Mouse (Mus musculus) duodenum, adult 2 months (tissue): Measurements from ENCODE around the gene Slc16a3. TPM values are rescaled to one million over a fixed set of nuclear protein-coding genes. Genes with fewer than 3 reads are reported as not detected.

Experiments used
- polyA plus RNA-seq: library from polyadenylated mRNA; depleted of rRNA; stranded (reverse); fragments of >200 nt; gene quantifications from 2 replicates; pipeline ENCODE4 v1.2.3, GENCODE M21; 2012; ENCODE audit warnings: low replicate concordance; rRNA removed

The Slc16a3 gene
- polyA plus RNA-seq = 35.6 and 82.7 TPM in 2 replicates

GRCm38 (mm10) chr11:120948328-120948727, at the start of gene Slc16a3:
Gene Slc16a3 (plus strand): TSS chr11:120948480.

GRCm38 (mm10) chr11:120932564-120933398, 15.5 kb upstream of the Slc16a3 start, which contains the start of gene Ccdc57:
Gene Ccdc57 (minus strand): TSS chr11:120932872.

GRCm38 (mm10) chr11:120990951-120991526, 42.8 kb downstream of the Slc16a3 start, which contains the start of gene Csnk1d:
Gene Csnk1d (minus strand): TSS chr11:120991330.

Other genes with a start within 250 kb of the Slc16a3 start
- gene Cenpx, start 234.7 kb upstream of the Slc16a3 start, polyA plus RNA-seq = 68.1 and 86.7 TPM in 2 replicates
- 19.5 and 23.4 TPM in 2 replicates for gene Lrrc45, start 234.6 kb upstream of the Slc16a3 start, polyA plus RNA-seq
- 7.2 and 8.1 TPM in 2 replicates for gene Rac3, start 227.0 kb upstream of the Slc16a3 start, polyA plus RNA-seq
- gene Dcxr, start 221.2 kb upstream of the Slc16a3 start, polyA plus RNA-seq = 116 and 156 TPM in 2 replicates
- 4.2 and 5.5 TPM in 2 replicates for gene Cbr2, start 216.4 kb upstream of the Slc16a3 start, polyA plus RNA-seq
- gene Hmga1b, start 185.7 kb upstream of the Slc16a3 start, polyA plus RNA-seq = 1.4 and 3.2 TPM in 2 replicates
- gene Rfng, start 164.3 kb upstream of the Slc16a3 start, polyA plus RNA-seq = 94.9 and 139 TPM in 2 replicates
- gene Gps1, start 164.2 kb upstream of the Slc16a3 start, polyA plus RNA-seq = 82.5 and 85.8 TPM in 2 replicates
- gene Dus1l, start 152.1 kb upstream of the Slc16a3 start, polyA plus RNA-seq = 28.7 and 29.8 TPM in 2 replicates
- 195 and 525 TPM in 2 replicates for gene Fasn, start 123.9 kb upstream of the Slc16a3 start, polyA plus RNA-seq
- 0.43 and 0.86 TPM in 2 replicates for gene Ccdc57, start 15.6 kb upstream of the Slc16a3 start, polyA plus RNA-seq
- gene Csnk1d, start 42.9 kb downstream of the Slc16a3 start, polyA plus RNA-seq = 33.6 and 40.6 TPM in 2 replicates
- gene Cd7, start 90.9 kb downstream of the Slc16a3 start, polyA plus RNA-seq = 32.2 and 59.4 TPM in 2 replicates
- gene Sectm1b, start 115.1 kb downstream of the Slc16a3 start, polyA plus RNA-seq = 107 and 277 TPM in 2 replicates
- 3.3 and 8.6 TPM in 2 replicates for gene Sectm1a, start 132.7 kb downstream of the Slc16a3 start, polyA plus RNA-seq
- 0.08 and 0.18 TPM in 2 replicates for gene Tex19.2, start 170.2 kb downstream of the Slc16a3 start, polyA plus RNA-seq
- gene Tex19.1, start 197.7 kb downstream of the Slc16a3 start, polyA plus RNA-seq = not detected in 2 replicates
- not detected in 2 replicates for gene Uts2r, start 211.8 kb downstream of the Slc16a3 start, polyA plus RNA-seq